16 mouse cellular contexts compared by ENCODE assay signal in genomic region chr7:111486811-111487333, GRCm38 (mm10).
DNase-seq lines count a peak whose midpoint lies in the region; ATAC-seq and TF ChIP-seq lines count a peak whose summit lies in the region.
"Had no signal": no experiment of that assay in that cellular context is flagged by ENCODE, and none has a peak within 500 bp of the region (broad histone marks: within the 10 kb centered on the region; RNA-seq: fewer than 3 reads in every experiment).

No protein-coding gene starts in this region.

- no peak overlapping the region for H3K4me2 ChIP-seq in hindbrain, postnatal 0 days (ENCODE audit: low read depth, low read length)
- no peak overlapping the region for H3K4me2 ChIP-seq in hindbrain, embryonic 13.5 days
- H3K4me2 ChIP-seq: heart, embryonic 15.5 days; liver, embryonic 13.5 days had no signal

- H3K27me3 ChIP-seq in hindbrain, postnatal 0 days (ENCODE audit: insufficient read depth, low read length), result no peaks in the 10 kb centered on the region
- 0 out of 2 replicates have a peak, but pooled peaks cover 3% of the 10 kb centered on the region for H3K27me3 ChIP-seq in hindbrain, embryonic 13.5 days
- H3K27me3 ChIP-seq: heart, embryonic 15.5 days; liver, embryonic 13.5 days had no signal

- 21% methylated on average over 3 of the region's 3 CpGs for WGBS in hindbrain, postnatal 0 days
- 12% methylated on average over 3 of the region's 3 CpGs for WGBS in hindbrain, embryonic 13.5 days

- no peak overlapping the region for H3K4me3 ChIP-seq in hindbrain, postnatal 0 days (ENCODE audit: low read length)
- no peak overlapping the region for H3K4me3 ChIP-seq in hindbrain, embryonic 13.5 days
- H3K4me3 ChIP-seq: erythroblast, embryonic 14.5 days; heart, embryonic 15.5 days; left cerebral cortex, adult 2 months; liver, embryonic 13.5 days had no signal

- no peak overlapping the region for H3K9ac ChIP-seq in hindbrain, postnatal 0 days (replicated peaks; ENCODE audit: low read length)
- no peak overlapping the region for H3K9ac ChIP-seq in hindbrain, embryonic 13.5 days
- H3K9ac ChIP-seq: heart, embryonic 15.5 days; liver, embryonic 13.5 days had no signal

- DNase-seq in frontal cortex, postnatal 10 days (ENCODE audit: low spot score in 2 of 2), result no peak
- peak; percentile 41 for DNase-seq in hindbrain, postnatal 0 days (ENCODE audit: low spot score)
- DNase-seq in NIH3T3 (ENCODE audit: low read depth), result peak; percentile 36
- DNase-seq in brain, adult 2 months (ENCODE audit: low read depth, low spot score), result peak; percentile 33
- DNase-seq in T-cell, adult 2 months (ENCODE audit: low spot score), result no peak
- DNase-seq in testis, postnatal 14 days (ENCODE audit: low spot score), result no peak
- DNase-seq: cerebellum, adult 11 months; kidney, postnatal 25 days; liver, embryonic 13.5 days had no signal

- no peaks in the 10 kb centered on the region for H3K36me3 ChIP-seq in hindbrain, postnatal 0 days (ENCODE audit: insufficient read depth, low read length)
- no peaks in the 10 kb centered on the region for H3K36me3 ChIP-seq in hindbrain, embryonic 13.5 days
- H3K36me3 ChIP-seq: heart, embryonic 15.5 days; liver, embryonic 13.5 days had no signal

- H3K4me1 ChIP-seq in hindbrain, postnatal 0 days (ENCODE audit: insufficient read depth, low read length), result peaks cover 5% of the 10 kb centered on the region; the same call in 1 of the 2 replicates
- H3K4me1 ChIP-seq in hindbrain, embryonic 13.5 days (replicated peaks), result peaks cover 17% of the 10 kb centered on the region
- H3K4me1 ChIP-seq: heart, embryonic 15.5 days; liver, embryonic 13.5 days had no signal

- ATAC-seq in frontal cortex, adult (ENCODE audit: low TSS enrichment), result peak; percentile 41; the same call in 1 of the 2 replicates
- no peak for ATAC-seq in hindbrain, postnatal 0 days
- no peak for ATAC-seq in hindbrain, embryonic 13.5 days (ENCODE audit: low FRiP score)
- ATAC-seq: intestine, embryonic 16.5 days had no signal

- TF ChIP-seq CTCF in hindbrain, postnatal 0 days (IDR thresholded peaks at IDR 0.05; ENCODE audit: low read depth), result no peak

- no peak overlapping the region for H3K27ac ChIP-seq in hindbrain, postnatal 0 days
- H3K27ac ChIP-seq in hindbrain, embryonic 13.5 days, result no peak overlapping the region
- H3K27ac ChIP-seq: heart, embryonic 15.5 days; left cerebral cortex, adult 2 months; liver, embryonic 13.5 days; stomach, postnatal 0 days had no signal

- no peaks in the 10 kb centered on the region for H3K9me3 ChIP-seq in hindbrain, postnatal 0 days (ENCODE audit: low read length)
- no peaks in the 10 kb centered on the region for H3K9me3 ChIP-seq in hindbrain, embryonic 13.5 days
- H3K9me3 ChIP-seq: heart, embryonic 15.5 days; liver, embryonic 13.5 days had no signal

Comparison
In these comparisons a context has a peak if more than half of its experiments do, and no peak if none do; other contexts are left out.
1. DNase-seq: peak in hindbrain, postnatal 0 days (single experiment), NIH3T3 (single experiment) and brain, adult 2 months (single experiment); none in frontal cortex, postnatal 10 days (0 of 2), T-cell, adult 2 months (single experiment) and testis, postnatal 14 days (single experiment).